Mouse (Mus musculus) kidney, adult 2 months (tissue): ENCODE results near the gene Gsg1l.

Source experiments
- CTCF ChIP-seq: fragments of 200-500 bp; conservative IDR thresholded peaks from 2 replicates; pipeline ENCODE4 v1.5.1; 2011; ENCODE audit warnings: low read depth, mild to moderate bottlenecking, control low read depth, low read length, moderate library complexity, mixed read lengths; ENCODE audit not compliant: insufficient read depth, insufficient read length
- POLR2A ChIP-seq: fragments of 200-500 bp; IDR thresholded peaks from one replicate; pipeline ENCODE4 v1.6.1; 2011; ENCODE audit warnings: low read depth, low read length, control low read depth

- TF ChIP-seq POLR2A: no peak
- TF ChIP-seq CTCF: no peak
Observed at GRCm38 (mm10) chr7:125945915-125946314, 136.3 kb downstream of the Gsg1l start.
